Mouse (Mus musculus) hindbrain, postnatal 0 days (tissue): ENCODE measurements around the gene Fancc. TPM values are rescaled to one million over a fixed set of nuclear protein-coding genes. Genes with fewer than 3 reads are reported as not detected.
"Not testable (repeated sequence)": the region's sequence is repeated elsewhere in the genome, so short reads cannot be mapped to it uniquely, and the experiment has no call there.

Experiments
- ATAC-seq: fragments of 200-750 bp; cut with Nextera tagmentation; 2 replicates; pipeline ENCODE4 v1.8.0; 2017; ENCODE audit warnings: mild to moderate bottlenecking, moderate TSS enrichment, moderate library complexity
- DNase-seq: peaks from one replicate; pipeline ENCODE4 v3.0.0-alpha.2; 2015; ENCODE audit warnings: low spot score
- H3K27ac ChIP-seq: fragments of 300-500 bp; sonication (generic); 2 replicates; pipeline ENCODE4 v1.5.1; 2014; ENCODE audit warnings: mild to moderate bottlenecking
- H3K27me3 ChIP-seq: fragments of 300-500 bp; sonication (generic); 2 replicates; pipeline ENCODE4 v1.6.1; 2014; ENCODE audit warnings: low read length, mixed read lengths; ENCODE audit not compliant: insufficient read depth
- H3K36me3 ChIP-seq: fragments of 300-500 bp; sonication (generic); 2 replicates; pipeline ENCODE4 v1.6.1; 2014; ENCODE audit warnings: low read length, mixed read lengths; ENCODE audit not compliant: insufficient read depth
- H3K4me1 ChIP-seq: fragments of 300-500 bp; sonication (generic); 2 replicates; pipeline ENCODE4 v1.6.1; 2014; ENCODE audit warnings: antibody characterized with exemption, low read length, mixed read lengths; ENCODE audit not compliant: insufficient read depth
- H3K4me2 ChIP-seq: fragments of 300-500 bp; sonication (generic); 2 replicates; pipeline ENCODE4 v1.6.1; 2014; ENCODE audit warnings: low read depth, mild to moderate bottlenecking, low read length, moderate library complexity, mixed read lengths
- H3K4me3 ChIP-seq: fragments of 300-500 bp; sonication (generic); 2 replicates; pipeline ENCODE4 v1.5.1; 2014; ENCODE audit warnings: low read length
- H3K9ac ChIP-seq: fragments of 300-500 bp; sonication (generic); replicated peaks from 2 replicates; pipeline ENCODE4 v1.6.1; 2014; ENCODE audit warnings: mild to moderate bottlenecking, low read length, moderate library complexity, mixed read lengths
- H3K9me3 ChIP-seq: fragments of 300-500 bp; sonication (generic); 2 replicates; pipeline ENCODE4 v1.6.1; 2016; ENCODE audit warnings: low read length, mixed read lengths
- CTCF ChIP-seq: IDR thresholded peaks from 2 replicates; pipeline ENCODE4 v1.5.1; 2016; ENCODE audit warnings: antibody characterized with exemption, control low read depth, low read depth
- WGBS: fragments of 180-500 bp; shearing (Covaris S2); extraction: QIAGEN DNeasy Blood & Tissue Kit; methylation state at CpG from one replicate; pipeline ENCODE4 v1.1.7; 2014; 5-methylcytosine and 5-hydroxymethylcytosine counted together
- polyA plus RNA-seq: library from polyadenylated mRNA; unstranded; fragments of >200 nt; fragmentation: Nextera tagmentation; extraction: Ambion mirVana; gene quantifications from 2 replicates; pipeline ENCODE4 v1.2.1, GENCODE M21; 2015
- total RNA-seq: library from RNA; depleted of rRNA; stranded (reverse); fragments of >200 nt; gene quantifications from 2 replicates; pipeline ENCODE4 v1.2.3, GENCODE M21; 2014

Gene Fancc
- total and polyA plus RNA-seq, 2 experiments from 2014 or later = 11.9 to 17.7 TPM

DNA sequence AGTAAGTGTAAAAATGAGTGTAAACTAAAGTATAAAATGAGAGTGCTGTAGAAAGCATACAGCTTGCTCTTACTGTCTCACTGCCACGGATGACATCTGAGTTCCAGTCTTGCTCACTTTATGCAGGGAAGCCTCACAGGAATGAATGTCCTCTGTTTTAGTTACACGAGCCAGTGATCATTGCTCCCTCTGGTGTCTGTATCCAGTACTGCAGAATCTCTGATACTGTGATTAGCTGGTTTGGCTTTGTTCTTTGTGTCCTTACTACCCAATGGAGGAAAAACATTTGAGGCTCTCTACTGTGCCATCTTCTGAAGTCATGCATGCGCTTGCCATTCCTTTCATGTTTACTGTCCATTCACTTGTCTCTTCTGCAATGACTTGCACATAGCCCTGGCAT is 140.5 kb downstream of the Fancc start:
- Histone ChIP-seq H3K4me2 (no peak overlapping the region), H3K27me3 (no peaks in the 10 kb centered on the region), H3K4me3 (no peak overlapping the region), H3K4me1 (no peaks in the 10 kb centered on the region), H3K9ac (no peak overlapping the region), H3K27ac (no peak overlapping the region), H3K36me3 (no peaks in the 10 kb centered on the region), H3K9me3 (no peaks in the 10 kb centered on the region)
- WGBS = 37% methylated on average over 3 of the region's 3 CpGs
- ATAC-seq (peak; percentile 24; the same call in 1 of the 2 replicates), DNase-seq (peak; percentile 80)
- peak; percentile 90 for TF ChIP-seq CTCF

DNA sequence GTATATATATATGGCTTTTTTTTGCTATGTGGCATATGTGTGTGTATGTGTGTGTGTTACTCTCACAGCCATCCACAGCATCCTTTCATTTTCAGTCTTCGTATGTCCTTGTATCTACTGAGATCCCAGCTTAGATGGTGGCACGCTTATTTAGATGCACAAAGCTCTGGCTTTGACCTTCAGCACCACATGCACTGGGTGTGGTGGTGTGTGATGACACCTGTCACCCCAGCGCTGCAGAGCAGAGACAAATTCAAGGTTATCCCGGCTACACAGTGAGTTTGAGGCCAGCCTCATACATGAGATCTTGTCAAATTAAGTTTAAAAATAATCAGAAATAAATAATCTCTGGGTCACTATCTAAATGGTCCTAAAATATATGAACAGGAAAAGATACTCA is 141.0 kb downstream of the Fancc start:
- no peak for ATAC-seq
- no peaks in the 10 kb centered on the region for H3K36me3 ChIP-seq
- no peaks in the 10 kb centered on the region for H3K9me3 ChIP-seq
- no peak for DNase-seq
- no peak overlapping the region for H3K4me3 ChIP-seq
- H3K4me2 ChIP-seq = no peak overlapping the region
- no peaks in the 10 kb centered on the region for H3K4me1 ChIP-seq
- 90% methylated on average over 4 of the region's 4 CpGs for WGBS
- no peak overlapping the region for H3K27ac ChIP-seq
- TF ChIP-seq CTCF = no peak
- no peak overlapping the region for H3K9ac ChIP-seq
- no peaks in the 10 kb centered on the region for H3K27me3 ChIP-seq

DNA sequence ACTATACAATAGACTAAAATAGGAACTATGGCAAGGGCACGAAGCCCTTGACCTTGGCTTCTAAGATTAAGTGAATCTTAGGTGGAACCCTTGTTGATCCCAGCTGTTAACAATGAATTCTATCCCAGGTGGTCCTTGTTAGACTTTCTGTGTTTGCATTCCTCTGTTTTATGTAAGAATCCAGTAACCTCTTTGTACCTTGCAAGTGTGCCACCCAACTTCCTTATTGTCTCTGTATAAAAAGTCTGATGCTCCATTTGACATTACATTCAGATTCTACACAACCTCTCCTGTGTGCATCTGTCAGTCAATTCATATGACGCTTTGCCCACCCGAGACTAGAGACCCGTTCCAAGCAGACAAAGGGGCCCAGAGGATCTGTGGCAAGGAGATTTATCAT is 143.8 kb downstream of the Fancc start:
- not testable (repeated sequence) for H3K4me3 ChIP-seq, DNase-seq, H3K9me3 ChIP-seq, H3K27me3 ChIP-seq, H3K36me3 ChIP-seq, ATAC-seq, H3K4me1 ChIP-seq, H3K27ac ChIP-seq, H3K4me2 ChIP-seq, H3K9ac ChIP-seq
- 84% methylated on average over 4 of the region's 4 CpGs for WGBS

DNA sequence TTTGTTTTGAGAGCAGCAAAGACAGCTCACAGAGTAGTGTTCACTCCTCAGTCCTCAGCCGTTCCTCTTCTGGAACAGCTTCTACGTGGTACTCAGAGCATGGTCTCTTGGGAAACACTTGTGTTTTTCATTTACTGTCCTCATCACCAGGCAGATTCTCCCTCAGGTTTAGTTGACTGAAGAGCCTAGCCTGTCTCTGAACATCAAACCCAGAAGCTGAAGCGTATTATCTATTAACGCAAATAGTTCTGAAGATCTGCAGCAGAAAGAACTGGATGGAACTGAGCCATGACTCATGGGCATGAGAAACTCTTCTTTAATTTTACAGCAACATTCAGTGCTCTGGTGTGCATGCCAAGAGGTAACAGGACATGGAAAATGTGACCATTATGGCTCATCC is 147.0 kb downstream of the Fancc start:
- Histone ChIP-seq H3K4me3 (no peak overlapping the region), H3K27me3 (no peaks in the 10 kb centered on the region), H3K4me2 (no peak overlapping the region), H3K27ac (no peak overlapping the region), H3K36me3 (no peaks in the 10 kb centered on the region), H3K9me3 (no peaks in the 10 kb centered on the region), H3K4me1 (no peaks in the 10 kb centered on the region), H3K9ac (no peak overlapping the region)
- no peak for TF ChIP-seq CTCF
- DNase-seq (no peak), ATAC-seq (no peak)
- WGBS = 93% methylated on average over 4 of the region's 4 CpGs

DNA sequence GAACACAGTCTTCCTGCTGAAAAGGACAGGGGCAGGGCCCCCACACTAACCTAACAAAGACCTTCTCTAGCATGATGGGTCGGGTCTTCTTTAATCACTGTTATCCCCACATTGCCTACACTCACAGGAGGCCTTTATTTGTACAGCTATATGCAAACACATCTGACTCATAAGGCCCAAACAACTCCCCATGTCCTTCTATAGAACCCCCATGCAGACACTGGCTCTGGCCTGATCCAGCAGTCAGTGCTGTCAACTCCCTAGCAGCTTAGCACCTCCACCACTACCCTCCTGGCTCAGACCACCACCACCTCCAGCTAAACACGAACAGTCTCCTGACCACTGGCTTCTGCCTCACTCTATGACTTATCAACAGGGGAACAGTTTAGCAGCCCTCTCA is 149.4 kb downstream of the Fancc start:
- Histone ChIP-seq H3K4me1 (no peaks in the 10 kb centered on the region), H3K27me3 (no peaks in the 10 kb centered on the region), H3K36me3 (no peaks in the 10 kb centered on the region), H3K9me3 (no peaks in the 10 kb centered on the region), H3K4me3 (no peak overlapping the region), H3K4me2 (no peak overlapping the region), H3K9ac (no peak overlapping the region), H3K27ac (no peak overlapping the region)
- no peak for TF ChIP-seq CTCF
- WGBS = 90% methylated on average over 2 of the region's 2 CpGs
- DNase-seq = no peak
- no peak for ATAC-seq

DNA sequence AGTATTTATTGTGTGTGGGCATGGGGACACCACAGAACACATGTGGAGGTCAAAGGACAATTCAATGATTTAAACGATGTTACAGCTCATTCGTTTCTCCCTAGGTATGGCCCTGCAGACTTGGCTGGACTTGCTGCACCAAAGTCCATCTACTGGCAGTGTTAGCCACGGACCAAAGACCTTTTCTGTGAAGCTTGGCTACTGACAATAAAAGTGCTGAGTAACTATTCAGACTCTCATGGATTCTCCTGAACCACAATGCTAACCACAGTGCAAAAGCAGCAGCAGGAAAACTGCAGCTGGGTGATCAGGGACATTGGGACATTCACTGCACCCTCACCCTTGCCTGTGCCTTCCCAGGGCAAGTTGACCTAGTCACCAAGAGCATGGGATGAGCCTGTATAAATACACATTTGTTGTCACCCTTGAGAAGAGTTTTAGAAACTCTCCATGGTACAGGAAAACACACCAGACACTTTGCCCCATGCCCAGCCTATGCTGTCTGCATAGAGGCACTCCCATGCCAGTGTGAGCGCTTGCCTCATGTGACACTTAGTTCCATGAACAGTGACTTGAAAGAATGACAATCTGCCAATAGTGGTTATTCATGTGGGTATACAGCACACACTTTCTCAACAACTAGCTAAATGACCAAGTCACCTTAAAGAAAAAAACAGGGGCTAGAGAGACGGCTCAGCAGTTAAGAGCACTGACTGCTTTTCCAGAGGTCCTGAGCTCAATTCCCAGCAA is 151.4 kb downstream of the Fancc start:
- TF ChIP-seq CTCF = no peak
- WGBS = 73% methylated on average over 5 of the region's 5 CpGs

DNA sequence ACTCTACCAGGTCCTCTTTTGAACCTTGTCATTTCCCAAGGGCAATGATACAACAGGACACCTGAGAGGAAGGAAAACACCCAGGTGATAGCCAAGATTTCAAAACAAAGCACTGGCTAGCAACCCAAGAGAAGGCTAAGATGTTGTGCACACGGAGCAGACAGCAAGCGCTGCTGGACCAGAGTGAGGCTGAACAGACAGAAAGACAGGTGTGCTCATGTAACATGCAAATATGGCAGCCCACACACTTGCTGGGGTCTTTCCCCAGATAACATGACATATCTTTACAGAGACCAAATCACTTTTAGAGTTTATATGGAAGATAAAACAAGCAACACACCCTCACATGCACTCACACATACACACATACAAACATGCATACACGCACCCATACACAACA is 152.6 kb downstream of the Fancc start:
- ATAC-seq (no peak), DNase-seq (no peak)
- H3K9ac ChIP-seq = no peak overlapping the region
- no peak overlapping the region for H3K4me3 ChIP-seq
- no peaks in the 10 kb centered on the region for H3K27me3 ChIP-seq
- WGBS = 96% methylated on average over 3 of the region's 3 CpGs
- H3K4me2 ChIP-seq = no peak overlapping the region
- no peaks in the 10 kb centered on the region for H3K4me1 ChIP-seq
- no peak overlapping the region for H3K27ac ChIP-seq
- TF ChIP-seq CTCF = no peak
- no peaks in the 10 kb centered on the region for H3K9me3 ChIP-seq
- no peaks in the 10 kb centered on the region for H3K36me3 ChIP-seq

More for the DNA sequence above, 151.4 kb downstream of the Fancc start:
- H3K4me1 ChIP-seq = no peaks in the 10 kb centered on the region
- no peak overlapping the region for H3K4me3 ChIP-seq
- DNase-seq (no peak), ATAC-seq (no peak)
- no peak overlapping the region for H3K27ac ChIP-seq
- no peak overlapping the region for H3K4me2 ChIP-seq
- no peaks in the 10 kb centered on the region for H3K36me3 ChIP-seq
- H3K9me3 ChIP-seq = no peaks in the 10 kb centered on the region
- H3K9ac ChIP-seq = no peak overlapping the region
- H3K27me3 ChIP-seq = no peaks in the 10 kb centered on the region
